8 mouse cellular contexts compared by ENCODE assay signal in the genomic region with DNA sequence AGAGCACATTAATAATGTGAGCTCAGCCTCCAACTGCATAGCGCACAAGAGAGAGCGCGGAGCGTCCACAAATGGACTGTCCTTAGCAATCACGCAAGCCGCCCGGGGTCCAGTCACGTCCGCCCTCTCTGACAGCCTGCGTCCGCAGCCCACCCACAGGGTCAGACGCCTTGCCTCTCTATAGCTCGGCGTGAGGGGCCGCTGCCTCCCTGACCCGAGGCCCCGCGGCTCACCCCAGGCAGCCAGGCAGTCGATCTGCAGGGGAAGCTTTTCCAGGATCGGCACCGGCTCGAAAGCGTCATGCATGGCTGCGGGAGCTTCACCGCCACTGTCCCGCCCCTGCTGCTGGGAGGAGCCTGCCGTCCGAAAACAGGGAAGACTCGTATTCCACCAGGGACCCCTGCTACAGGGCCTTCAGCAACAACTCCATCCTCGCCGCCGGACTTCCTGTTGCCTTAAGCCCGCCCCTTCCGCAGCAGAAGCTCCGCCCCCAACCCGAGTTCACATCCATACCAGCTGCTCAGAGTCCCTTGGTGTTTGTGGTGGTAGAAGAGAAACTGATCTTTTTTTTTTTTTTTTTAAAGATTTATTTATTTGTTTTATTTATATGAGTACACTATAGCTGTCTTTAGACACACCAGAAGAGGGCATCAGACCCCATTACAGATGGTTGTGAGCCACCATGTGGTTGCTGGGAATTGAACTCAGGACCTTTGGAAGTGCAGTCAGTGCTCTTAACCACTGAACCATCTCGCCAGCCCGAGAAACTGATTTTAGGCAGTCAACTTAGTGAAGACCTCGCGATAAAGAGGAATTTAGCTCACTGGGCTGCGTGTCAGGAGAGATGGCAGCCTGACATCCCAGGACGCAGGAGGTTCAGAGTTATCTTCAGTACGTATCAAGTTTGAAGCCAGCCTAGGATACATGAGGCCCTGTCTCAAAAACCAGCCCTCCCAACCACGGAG. TPM values are rescaled to one million over a fixed set of nuclear protein-coding genes. Genes with fewer than 3 reads are reported as not detected.
DNase-seq lines count a peak whose midpoint lies in the region; ATAC-seq and TF ChIP-seq lines count a peak whose summit lies in the region.

TSS of gene Vps39 (minus strand) at position 456 of the 965 bp plus-strand sequence.

- no peaks in the 10 kb centered on the region for H3K9me3 ChIP-seq in CH12.LX (replicated peaks; ENCODE audit: low read length)
- H3K9me3 ChIP-seq in forebrain, embryonic 11.5 days (ENCODE audit: control insufficient read depth, low read length), result no peaks in the 10 kb centered on the region
- H3K9me3 ChIP-seq in heart, embryonic 16.5 days (replicated peaks; ENCODE audit: control insufficient read depth, low read length), result no peaks in the 10 kb centered on the region
- no peaks in the 10 kb centered on the region for H3K9me3 ChIP-seq in liver, embryonic 15.5 days (replicated peaks)
- H3K9me3 ChIP-seq in neural tube, embryonic 12.5 days, result no peaks in the 10 kb centered on the region

- H3K36me3 ChIP-seq in CH12.LX (replicated peaks in 1 of 2; ENCODE audit: control insufficient read depth in 1 of 2, insufficient read depth in 1 of 2, low read length in 1 of 2), result peaks cover 28 to 58% of the 10 kb centered on the region in 2 experiments
- no peaks in the 10 kb centered on the region; the same call in 1 of the 2 replicates for H3K36me3 ChIP-seq in forebrain, embryonic 11.5 days (ENCODE audit: control insufficient read depth, insufficient read depth, low read length)
- H3K36me3 ChIP-seq in heart, embryonic 16.5 days (ENCODE audit: control insufficient read depth, insufficient read depth), result peaks cover 23% of the 10 kb centered on the region
- peaks cover 51% of the 10 kb centered on the region for H3K36me3 ChIP-seq in liver, embryonic 15.5 days (replicated peaks)
- H3K36me3 ChIP-seq in neural tube, embryonic 12.5 days, result peaks cover 42% of the 10 kb centered on the region

- TF ChIP-seq RAD21 in CH12.LX (IDR thresholded peaks at IDR 0.05; ENCODE audit: low read depth, low read length), result no peak

- TF ChIP-seq EP300 in CH12.LX (IDR thresholded peaks at IDR 0.05; ENCODE audit: low read length), result no peak

- H3K79me2 ChIP-seq in CH12.LX (replicated peaks; ENCODE audit: control insufficient read depth, extremely low read depth, insufficient read depth, poor library complexity, severe bottlenecking), result peaks cover 20% of the 10 kb centered on the region

- dilution Hi-C loops in CH12.LX (cut with MboI; ENCODE audit: extremely low pct_ligation_motif_present, extremely low pct_unique_long_range_greater_than_20kb, low sequenced_read_pairs), result no loop called here

- no peaks in the 10 kb centered on the region for H3K27me3 ChIP-seq in CH12.LX (replicated peaks)
- no peaks in the 10 kb centered on the region for H3K27me3 ChIP-seq in forebrain, embryonic 11.5 days (ENCODE audit: control insufficient read depth, insufficient read depth, low read length)
- H3K27me3 ChIP-seq in heart, embryonic 16.5 days (ENCODE audit: control insufficient read depth, insufficient read depth, low read length), result no peaks in the 10 kb centered on the region
- H3K27me3 ChIP-seq in liver, embryonic 15.5 days, result no peaks in the 10 kb centered on the region
- H3K27me3 ChIP-seq in neural tube, embryonic 12.5 days (replicated peaks), result no peaks in the 10 kb centered on the region

- H3K9ac ChIP-seq in CH12.LX (ENCODE audit: insufficient read depth, low read depth), result peak within 1 kb of the TSS; percentile 64
- H3K9ac ChIP-seq in forebrain, embryonic 11.5 days (ENCODE audit: low read length), result peak within 1 kb of the TSS; percentile 66
- peak within 1 kb of the TSS; percentile 88 for H3K9ac ChIP-seq in heart, embryonic 16.5 days (ENCODE audit: low read length)
- peak within 1 kb of the TSS; percentile 84 for H3K9ac ChIP-seq in liver, embryonic 15.5 days
- H3K9ac ChIP-seq in neural tube, embryonic 12.5 days, result peak within 1 kb of the TSS; percentile 88

- in situ Hi-C loops in CH12.LX (cut with MboI; ENCODE audit: low pct_ligation_motif_present, low pct_unique_long_range_greater_than_20kb, low sequenced_read_pairs), result no loop called here

- 11% methylated on average over 44 of the region's 44 CpGs for WGBS in forebrain, embryonic 11.5 days
- WGBS in heart, embryonic 16.5 days, result 12% methylated on average over 44 of the region's 44 CpGs
- 9% methylated on average over 44 of the region's 44 CpGs for WGBS in liver, embryonic 15.5 days (ENCODE audit: insufficient replicate concordance)
- 12% methylated on average over 44 of the region's 44 CpGs for WGBS in neural tube, embryonic 12.5 days

- no peak within 1 kb of the TSS for H3K27ac ChIP-seq in CH12.LX (ENCODE audit: insufficient read depth, low read depth)
- H3K27ac ChIP-seq in forebrain, embryonic 11.5 days (ENCODE audit: low read depth, low read length), result 0 out of 2 replicates have a peak within 1 kb of the TSS, but pooled peaks have one; percentile 20
- H3K27ac ChIP-seq in heart, embryonic 16.5 days (ENCODE audit: low read length), result peak within 1 kb of the TSS; percentile 64; the same call in 1 of the 2 replicates
- peak within 1 kb of the TSS; percentile 62 for H3K27ac ChIP-seq in liver, embryonic 15.5 days (replicated peaks)
- peak within 1 kb of the TSS; percentile 66 for H3K27ac ChIP-seq in neural tube, embryonic 12.5 days

- H3K4me3 ChIP-seq in CH12.LX (replicated peaks in 1 of 3; ENCODE audit: low read depth in 2 of 3, low read length in 2 of 3, poor library complexity in 1 of 3), result peak within 1 kb of the TSS; percentile 89 to 95 (median 90)
- H3K4me3 ChIP-seq in forebrain, embryonic 11.5 days (ENCODE audit: low read depth, low read length), result peak within 1 kb of the TSS; percentile 69
- peak within 1 kb of the TSS; percentile 77 for H3K4me3 ChIP-seq in heart, embryonic 16.5 days (ENCODE audit: low read length)
- H3K4me3 ChIP-seq in liver, embryonic 15.5 days (replicated peaks), result peak within 1 kb of the TSS; percentile 77
- peak within 1 kb of the TSS; percentile 87 for H3K4me3 ChIP-seq in neural tube, embryonic 12.5 days

- peaks cover 6 to 30% of the 10 kb centered on the region in 2 experiments for H3K4me1 ChIP-seq in CH12.LX (ENCODE audit: control insufficient read depth in 1 of 2, insufficient read depth in 2 of 2)
- no peaks in the 10 kb centered on the region; the same call in 1 of the 2 replicates for H3K4me1 ChIP-seq in forebrain, embryonic 11.5 days (replicated peaks; ENCODE audit: control insufficient read depth, insufficient read depth, low read length)
- peaks cover 12% of the 10 kb centered on the region for H3K4me1 ChIP-seq in heart, embryonic 16.5 days (ENCODE audit: control insufficient read depth, insufficient read depth, low read length)
- peaks cover 19% of the 10 kb centered on the region for H3K4me1 ChIP-seq in liver, embryonic 15.5 days (replicated peaks)
- peaks cover 6% of the 10 kb centered on the region; the same call in 1 of the 2 replicates for H3K4me1 ChIP-seq in neural tube, embryonic 12.5 days

- peak; percentile 96 for ATAC-seq in forebrain, embryonic 11.5 days (replicated peaks; ENCODE audit: low FRiP score)
- ATAC-seq in heart, embryonic 16.5 days (replicated peaks; ENCODE audit: extremely low read depth, insufficient read depth, low FRiP score), result peak; percentile 85
- ATAC-seq in liver, embryonic 15.5 days (ENCODE audit: insufficient read depth), result peak; percentile 86
- peak; percentile 97 for ATAC-seq in neural tube, embryonic 12.5 days (ENCODE audit: low FRiP score, low read depth)

- TF ChIP-seq POLR2A in CH12.LX (IDR thresholded peaks at IDR 0.05; ENCODE audit: low read depth, low read length), result peak; percentile 85

- H3K4me2 ChIP-seq in CH12.LX (ENCODE audit: insufficient read depth, low read depth, poor library complexity, severe bottlenecking), result peak within 1 kb of the TSS; percentile 91
- H3K4me2 ChIP-seq in forebrain, embryonic 11.5 days (ENCODE audit: low read depth, low read length, severe bottlenecking), result peak within 1 kb of the TSS; percentile 70
- peak within 1 kb of the TSS; percentile 60 for H3K4me2 ChIP-seq in heart, embryonic 16.5 days (ENCODE audit: low read depth, low read length)
- peak within 1 kb of the TSS; percentile 72 for H3K4me2 ChIP-seq in liver, embryonic 15.5 days
- peak within 1 kb of the TSS; percentile 77 for H3K4me2 ChIP-seq in neural tube, embryonic 12.5 days (replicated peaks)

- TF ChIP-seq CTCF in CH12.LX (conservative IDR thresholded peaks at IDR 0.05 in 1 of 2, IDR thresholded peaks at IDR 0.05 in 1 of 2; ENCODE audit: low read depth in 2 of 2, low read length in 2 of 2), result no peak

- peak; percentile 90 for DNase-seq in CH12.LX (ENCODE audit: extremely low read depth)
- peak; percentile 72 for DNase-seq in c-Kit-positive CD71-positive TER-119-negative erythroid progenitor cells, embryonic 14.5 days (ENCODE audit: low read depth)
- DNase-seq in forebrain, embryonic 11.5 days (ENCODE audit: low spot score), result peak; percentile 92
- peak; percentile 93 to 95 for DNase-seq in kidney, postnatal 36 days
- peak; percentile 80 for DNase-seq in telencephalon, adult 2 months (ENCODE audit: low read depth, low spot score)

TF ChIP-seq in CH12.LX, 34 proteins besides CTCF, POLR2A, EP300 and RAD21 (continues in another document):
- TF ChIP-seq SIN3A (IDR thresholded peaks at IDR 0.05; ENCODE audit: low read length) (peak; percentile 64; the same call in 1 of the 2 replicates), ETS1 (conservative IDR thresholded peaks at IDR 0.05; ENCODE audit: low read depth, low read length) (0 out of 2 replicates have a peak, but pooled peaks have one; percentile 8), MXI1 (IDR thresholded peaks at IDR 0.05; ENCODE audit: low read depth, low read length) (0 out of 2 replicates have a peak, but pooled peaks have one; percentile 55), E2F4 (IDR thresholded peaks at IDR 0.05; ENCODE audit: insufficient replicate concordance, low read depth, low read length) (no peak), NELFE (IDR thresholded peaks at IDR 0.05; ENCODE audit: low read depth, low read length) (peak; percentile 62), TBP (conservative IDR thresholded peaks at IDR 0.05; ENCODE audit: low read depth, low read length) (0 out of 2 replicates have a peak, but pooled peaks have one; percentile 32), JUND (conservative IDR thresholded peaks at IDR 0.05; ENCODE audit: low read depth, low read length) (no peak), ELF1 (IDR thresholded peaks at IDR 0.05; ENCODE audit: low read depth, low read length) (peak; percentile 92), HCFC1 (IDR thresholded peaks at IDR 0.05; ENCODE audit: low read depth, low read length) (peak; percentile 75), TCF12 (IDR thresholded peaks at IDR 0.05; ENCODE audit: low read depth, low read length) (peak; percentile 64)

RNA-seq across cellular contexts. Expression of gene Vps39, which starts in this region (rescaled TPM):
- total RNA-seq in CH12.LX (2012; rRNA removed) (38.9 and 41.8 TPM in 2 replicates), CH12.LX (2014; rRNA removed) (16.0 and 33.7 TPM in 2 replicates)
- polyA plus RNA-seq in CH12.LX (2012; ENCODE audit: insufficient read length, low read depth), result 21.3 and 30.6 TPM in 2 replicates
- 32.5 and 35.9 TPM in 2 replicates for polyA plus RNA-seq in forebrain, embryonic 11.5 days (2014; fragmentation: Nextera tagmentation; extraction: Ambion mirVana)
- 19.3 and 19.9 TPM in 2 replicates for polyA plus RNA-seq in heart, embryonic 16.5 days (2015; fragmentation: Nextera tagmentation; extraction: Ambion mirVana)
- 6.8 and 7.7 TPM in 2 replicates for polyA plus RNA-seq in liver, embryonic 15.5 days (2015; fragmentation: Nextera tagmentation; extraction: Ambion mirVana)
- 41.0 and 44.5 TPM in 2 replicates for polyA plus RNA-seq in neural tube, embryonic 12.5 days (2016; fragmentation: Nextera tagmentation; extraction: Ambion mirVana)
